Mouse (Mus musculus) MN1 (cell line): ENCODE data around the gene Tmem33.

Experiments used
- DNase-seq: peaks from one replicate; pipeline ENCODE4 v3.0.0-alpha.2; 2016; ENCODE audit warnings: low spot score

Tmem33 gene

GRCm38 (mm10) chr5:67260531-67261371, at the start of gene Tmem33:
Tmem33 (plus strand) TSS chr5:67260565.
- peak; percentile 91 for DNase-seq

GRCm38 (mm10) chr5:67213168-67213567, 47.2 kb upstream of the Tmem33 start:
- DNase-seq = no peak

- DNase-seq = peak; percentile 13
Measured at GRCm38 (mm10) chr5:67215121-67216030, 45.0 kb upstream of the Tmem33 start.

- DNase-seq = no peak
Measured at GRCm38 (mm10) chr5:67216031-67216778, 44.2 kb upstream of the Tmem33 start.

GRCm38 (mm10) chr5:67216779-67217095, 43.6 kb upstream of the Tmem33 start:
- DNase-seq = no peak

GRCm38 (mm10) chr5:67221901-67222300, 38.5 kb upstream of the Tmem33 start:
- no peak for DNase-seq

- DNase-seq = peak; percentile 32
Measured at GRCm38 (mm10) chr5:67222440-67223390, 37.6 kb upstream of the Tmem33 start.

GRCm38 (mm10) chr5:67223391-67224121, 36.8 kb upstream of the Tmem33 start:
- DNase-seq = peak; percentile 12

GRCm38 (mm10) chr5:67224122-67224502, 36.3 kb upstream of the Tmem33 start:
- DNase-seq = no peak

- DNase-seq = no peak
Measured at GRCm38 (mm10) chr5:67225758-67226157, 34.6 kb upstream of the Tmem33 start.

GRCm38 (mm10) chr5:67227261-67227660, 33.1 kb upstream of the Tmem33 start:
- no peak for DNase-seq

GRCm38 (mm10) chr5:67227682-67228444, 32.5 kb upstream of the Tmem33 start:
- DNase-seq = no peak

- no peak for DNase-seq
Measured at GRCm38 (mm10) chr5:67234682-67235081, 25.7 kb upstream of the Tmem33 start.

GRCm38 (mm10) chr5:67235462-67235861, 24.9 kb upstream of the Tmem33 start:
- DNase-seq = no peak

GRCm38 (mm10) chr5:67236601-67237000, 23.8 kb upstream of the Tmem33 start:
- DNase-seq = no peak

GRCm38 (mm10) chr5:67238303-67238702, 22.1 kb upstream of the Tmem33 start:
- DNase-seq = peak; percentile 49

- no peak for DNase-seq
Measured at GRCm38 (mm10) chr5:67241713-67242112, 18.7 kb upstream of the Tmem33 start.

- no peak for DNase-seq
Measured at GRCm38 (mm10) chr5:67243231-67243630, 17.1 kb upstream of the Tmem33 start.

- no peak for DNase-seq
Measured at GRCm38 (mm10) chr5:67252261-67252660, 8.1 kb upstream of the Tmem33 start.

- DNase-seq = no peak
Measured at GRCm38 (mm10) chr5:67255664-67256063, 4.7 kb upstream of the Tmem33 start.
